9 mouse cellular contexts compared by ENCODE assay signal in genomic region chr9:99869275-99869674, GRCm38 (mm10). TPM values are rescaled to one million over a fixed set of nuclear protein-coding genes. Genes with fewer than 3 reads are reported as not detected.
A peak's percentile ranks its signal among the peaks of the same experiment; 100 is the strongest.
DNase-seq lines count a peak whose midpoint lies in the region; ATAC-seq lines count a peak whose summit lies in the region.
"Had no signal": no experiment of that assay in that cellular context is flagged by ENCODE, and none has a peak within 500 bp of the region (broad histone marks: within the 10 kb centered on the region; RNA-seq: fewer than 3 reads in every experiment).

No protein-coding gene starts in this region.

- peak; percentile 49 for ATAC-seq in forebrain, embryonic 16.5 days
- ATAC-seq in midbrain, embryonic 13.5 days, result peak; percentile 70
- ATAC-seq in inflammation-experienced regulatory T-cells, adult 6 months, result no peak

- peak overlapping the region; percentile 26 for H3K4me3 ChIP-seq in forebrain, embryonic 16.5 days (replicated peaks; ENCODE audit: low read length)
- peak overlapping the region; percentile 46 for H3K4me3 ChIP-seq in midbrain, embryonic 13.5 days (replicated peaks)

- H3K36me3 ChIP-seq in forebrain, embryonic 16.5 days (ENCODE audit: control insufficient read depth, insufficient read depth), result no peaks in the 10 kb centered on the region
- H3K36me3 ChIP-seq in midbrain, embryonic 13.5 days, result no peaks in the 10 kb centered on the region

- no peak overlapping the region for H3K9ac ChIP-seq in forebrain, embryonic 16.5 days (replicated peaks; ENCODE audit: low read depth, low read length)
- peak overlapping the region; percentile 71; the same call in 1 of the 2 replicates for H3K9ac ChIP-seq in midbrain, embryonic 13.5 days (replicated peaks)

- H3K4me1 ChIP-seq in forebrain, embryonic 16.5 days (replicated peaks; ENCODE audit: control insufficient read depth, insufficient read depth, low read length), result peaks cover 31% of the 10 kb centered on the region
- H3K4me1 ChIP-seq in midbrain, embryonic 13.5 days (replicated peaks), result peaks cover 45% of the 10 kb centered on the region

- H3K4me2 ChIP-seq in forebrain, embryonic 16.5 days (ENCODE audit: low read length), result peak overlapping the region; percentile 45
- H3K4me2 ChIP-seq in midbrain, embryonic 13.5 days (replicated peaks), result peak overlapping the region; percentile 54

- under 1% methylated on average over 26 of the region's 29 CpGs for WGBS in forebrain, embryonic 16.5 days
- WGBS in midbrain, embryonic 13.5 days, result under 1% methylated on average over 29 of the region's 29 CpGs

- no peaks in the 10 kb centered on the region for H3K9me3 ChIP-seq in forebrain, embryonic 16.5 days (ENCODE audit: control insufficient read depth, low read length)
- no peaks in the 10 kb centered on the region for H3K9me3 ChIP-seq in midbrain, embryonic 13.5 days

- intact Hi-C loops in heart, postnatal 36 days (cut with DNase I), result no loop called here

- H3K27ac ChIP-seq in forebrain, embryonic 16.5 days (ENCODE audit: low read length), result no peak overlapping the region
- H3K27ac ChIP-seq in midbrain, embryonic 13.5 days, result peak overlapping the region; percentile 83

- H3K27me3 ChIP-seq in forebrain, embryonic 16.5 days (replicated peaks; ENCODE audit: control insufficient read depth, insufficient read depth, low read length), result peaks cover 70% of the 10 kb centered on the region
- peaks cover 98% of the 10 kb centered on the region for H3K27me3 ChIP-seq in midbrain, embryonic 13.5 days

- DNase-seq in heart, adult 11 months, result peak; percentile 41
- DNase-seq in heart, postnatal 36 days, result no peak
- DNase-seq in ES-CJ7 (ENCODE audit: low read depth, low spot score), result peak; percentile 59
- DNase-seq in adrenal gland, postnatal 25 days, result no peak
- no peak for DNase-seq in cerebellum, adult 18-20 months
- DNase-seq: B cell, adult 2 months had no signal

RNA-seq across cellular contexts. Expression of gene Sox14, which starts 6.7 kb away (rescaled TPM):
- not detected for total RNA-seq in heart, postnatal 36 days (2021)
- polyA plus RNA-seq in forebrain, embryonic 16.5 days (2015; fragmentation: Nextera tagmentation; extraction: Ambion mirVana), result 1.1 and 1.8 TPM in 2 replicates
- 80.3 and 112 TPM in 2 replicates for polyA plus RNA-seq in midbrain, embryonic 13.5 days (2015; fragmentation: Nextera tagmentation; extraction: Ambion mirVana)
- not detected for polyA plus RNA-seq in inflammation-experienced regulatory T-cells, adult 6 months (2017; shearing (Covaris generic))
- total RNA-seq in adrenal gland, postnatal 25 days (2021), result not detected in 2 replicates

Comparison
In these comparisons a context has a peak if more than half of its experiments do, and no peak if none do; other contexts are left out.
1. DNase-seq: peak in heart, adult 11 months (single experiment) and ES-CJ7 (single experiment); none in heart, postnatal 36 days (0 of 2), adrenal gland, postnatal 25 days (single experiment) and cerebellum, adult 18-20 months (0 of 2).
2. RNA of gene Sox14, which starts 6.7 kb away (polyA plus RNA-seq): 80.3 to 112 TPM in midbrain, embryonic 13.5 days; 1.1 to 1.8 TPM in forebrain, embryonic 16.5 days and not detected in inflammation-experienced regulatory T-cells, adult 6 months; every median in the first group is over 10 times any median in the second.